Mouse (Mus musculus) lung, adult 2 months (tissue): ENCODE results near the gene Rnf181. TPM values are rescaled to one million over a fixed set of nuclear protein-coding genes. Genes with fewer than 3 reads are reported as not detected.

Experiments
- DNase-seq: peaks from one replicate; pipeline ENCODE4 v3.0.0; 2022
- H3K4me1 ChIP-seq: fragments of 200-500 bp; 2 replicates; pipeline ENCODE4 v1.6.1; 2011; ENCODE audit warnings: low read length; ENCODE audit not compliant: control insufficient read depth, insufficient read depth
- H3K4me3 ChIP-seq: fragments of 200-500 bp; replicated peaks from 2 replicates; pipeline ENCODE3; 2011; ENCODE audit warnings: low read depth, mild to moderate bottlenecking, control low read depth, low read length; ENCODE audit errors: extremely low read depth
- CTCF ChIP-seq: fragments of 200-500 bp; IDR thresholded peaks from 2 replicates; pipeline ENCODE4 v1.5.1; 2011; ENCODE audit warnings: mild to moderate bottlenecking, low read length, control low read depth; ENCODE audit not compliant: insufficient read depth
- POLR2A ChIP-seq: fragments of 200-500 bp; IDR thresholded peaks from 2 replicates; pipeline ENCODE4 v1.6.1; 2011; ENCODE audit warnings: low read depth, mild to moderate bottlenecking, control low read depth, low read length, borderline replicate concordance; ENCODE audit errors: extremely low read depth
- WGBS: fragments of 180-500 bp; shearing (Covaris S2); methylation state at CpG from one replicate; pipeline ENCODE4 v1.1.7; 2018; 5-methylcytosine and 5-hydroxymethylcytosine counted together
- polyA plus RNA-seq: library from polyadenylated mRNA; depleted of rRNA; stranded (reverse); fragments of >200 nt; gene quantifications from 2 replicates; pipeline ENCODE4 v1.2.3, GENCODE M21; 2012

Rnf181 gene
- polyA plus RNA-seq, 1 experiment, result 123 TPM

GRCm38 (mm10) chr6:72340481-72340880 lies 26.3 kb downstream of the Rnf181 start:
- WGBS, result 50% methylated on average over 2 of the region's 2 CpGs
- no peak for TF ChIP-seq CTCF
- no peak for DNase-seq
- Histone ChIP-seq H3K4me3 (no peak overlapping the region), H3K4me1 (no peaks in the 10 kb centered on the region; the same call in 1 of the 2 replicates)

DNA sequence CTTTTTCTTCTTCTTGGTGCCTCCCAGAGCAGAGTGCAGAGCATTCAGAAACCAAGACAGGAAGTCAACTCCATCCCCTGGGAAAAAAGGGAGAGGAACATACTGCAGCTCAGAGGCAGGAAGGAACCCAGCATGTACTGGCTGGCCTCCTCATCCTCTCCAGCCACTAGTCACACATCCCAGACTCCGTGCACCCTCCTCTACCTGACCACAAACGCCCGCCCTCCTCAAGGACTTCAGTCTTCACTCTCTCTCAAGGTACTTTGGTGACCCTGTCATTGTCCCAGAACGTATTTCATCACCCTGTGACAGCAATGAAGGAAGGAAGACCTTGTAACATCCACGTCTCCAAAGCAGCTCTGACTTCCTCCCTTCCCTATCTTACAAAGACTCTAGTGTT lies 33.6 kb downstream of the Rnf181 start:
- no peak for TF ChIP-seq CTCF
- no peak for TF ChIP-seq POLR2A
- Histone ChIP-seq H3K4me3 (no peak overlapping the region), H3K4me1 (no peaks in the 10 kb centered on the region)
- no peak for DNase-seq
- WGBS, result 62% methylated on average over 5 of the region's 5 CpGs

- no peak for DNase-seq
- 93% methylated on average over 4 of the region's 4 CpGs for WGBS
- no peak for TF ChIP-seq POLR2A
- TF ChIP-seq CTCF, result no peak
- H3K4me3 ChIP-seq, result no peak overlapping the region
- H3K4me1 ChIP-seq, result no peaks in the 10 kb centered on the region
These were observed 36.6 kb downstream of the Rnf181 start for GRCm38 (mm10) chr6:72330133-72330532.

DNA sequence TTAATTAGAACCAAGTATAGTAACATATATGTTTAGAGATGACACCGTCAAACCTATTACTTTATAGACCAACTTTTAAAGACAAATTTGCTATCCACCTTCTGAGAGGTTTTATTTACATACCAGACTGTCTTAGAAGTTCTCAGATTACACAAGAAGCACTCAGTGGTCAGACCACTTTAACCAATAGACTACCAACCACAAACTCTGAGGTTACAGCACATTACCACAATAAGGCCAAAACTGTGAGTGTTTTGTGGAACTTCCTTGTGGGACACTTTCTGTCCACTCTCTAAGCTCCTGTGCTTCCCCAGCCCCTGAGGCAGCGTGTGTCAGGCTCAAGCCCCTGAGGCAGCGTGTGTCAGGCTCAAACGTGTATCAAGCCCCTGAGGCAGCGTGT lies 37.7 kb downstream of the Rnf181 start:
- DNase-seq, result no peak
- WGBS, result 85% methylated on average over 5 of the region's 5 CpGs

GRCm38 (mm10) chr6:72326274-72326673 lies 40.5 kb downstream of the Rnf181 start:
- WGBS, result 50% methylated on average over 6 of the region's 6 CpGs
- no peak for DNase-seq
- Histone ChIP-seq H3K4me3 (no peak overlapping the region), H3K4me1 (no peaks in the 10 kb centered on the region)
- TF ChIP-seq POLR2A (no peak), CTCF (peak; percentile 54)

More for the DNA sequence above, 37.7 kb downstream of the Rnf181 start:
- TF ChIP-seq CTCF, result no peak
- TF ChIP-seq POLR2A, result no peak
- H3K4me1 ChIP-seq, result no peaks in the 10 kb centered on the region
- H3K4me3 ChIP-seq, result no peak overlapping the region

DNA sequence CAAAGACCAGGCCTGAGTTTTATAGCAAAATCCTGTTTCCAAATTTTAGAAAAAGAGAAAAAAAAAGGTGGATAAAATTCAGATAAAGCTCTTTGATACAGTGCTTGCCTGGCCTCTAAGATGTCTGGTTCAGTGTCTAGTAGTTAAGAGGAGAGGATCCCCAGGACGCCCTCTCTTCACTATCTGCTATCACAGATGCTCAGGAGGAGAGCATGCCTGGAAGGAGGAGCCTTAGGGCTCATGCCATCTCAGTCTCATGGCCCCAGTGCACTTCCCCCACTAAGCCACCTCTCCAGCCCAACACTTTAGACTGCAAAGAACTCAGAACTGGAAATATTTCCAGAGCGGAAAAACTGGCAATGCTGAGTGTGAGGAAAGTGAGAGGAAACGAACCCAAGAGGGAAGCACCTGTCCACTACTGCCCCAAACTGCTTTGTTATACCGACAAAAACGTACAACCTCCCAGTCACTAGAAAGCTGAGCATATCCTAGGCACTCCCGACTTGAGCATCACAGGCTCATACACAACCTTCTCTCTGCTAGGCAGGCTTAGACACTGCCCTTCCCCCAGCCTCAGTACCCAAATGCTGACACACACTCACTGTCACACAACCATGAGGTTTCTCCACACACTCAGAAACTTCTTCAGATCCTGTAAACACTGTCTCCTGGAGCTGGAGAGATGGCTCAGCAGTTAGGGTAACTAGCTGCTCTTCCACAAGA lies 42.8 kb downstream of the Rnf181 start:
- Histone ChIP-seq H3K4me1 (no peaks in the 10 kb centered on the region; the same call in 1 of the 2 replicates), H3K4me3 (no peak overlapping the region)
- TF ChIP-seq CTCF (no peak), POLR2A (no peak)
- WGBS, result 87% methylated on average over 6 of the region's 6 CpGs
- no peak for DNase-seq

- 95% methylated on average over 3 of the region's 3 CpGs for WGBS
These were observed 43.8 kb downstream of the Rnf181 start for GRCm38 (mm10) chr6:72322936-72323335.

GRCm38 (mm10) chr6:72319019-72319418 lies 47.7 kb downstream of the Rnf181 start:
- TF ChIP-seq POLR2A (no peak), CTCF (peak; percentile 17; the same call in 1 of the 2 replicates)
- no peak for DNase-seq
- Histone ChIP-seq H3K4me3 (no peak overlapping the region), H3K4me1 (peaks cover 3% of the 10 kb centered on the region)
- 66% methylated on average over 11 of the region's 11 CpGs for WGBS

More at GRCm38 (mm10) chr6:72322936-72323335, 43.8 kb downstream of the Rnf181 start:
- TF ChIP-seq CTCF (no peak), POLR2A (no peak)
- H3K4me1 ChIP-seq, result peaks cover 3% of the 10 kb centered on the region
- H3K4me3 ChIP-seq, result no peak overlapping the region
- DNase-seq, result no peak

- DNase-seq, result no peak
- TF ChIP-seq CTCF (no peak), POLR2A (no peak)
- H3K4me3 ChIP-seq, result no peak overlapping the region
- 83% methylated on average over 5 of the region's 5 CpGs for WGBS
- peaks cover 3% of the 10 kb centered on the region for H3K4me1 ChIP-seq
These were observed 48.3 kb downstream of the Rnf181 start for GRCm38 (mm10) chr6:72318440-72318839.

- Histone ChIP-seq H3K4me1 (peaks cover 3% of the 10 kb centered on the region), H3K4me3 (no peak overlapping the region)
- no peak for DNase-seq
- TF ChIP-seq CTCF (peak; percentile 23; the same call in 1 of the 2 replicates), POLR2A (peak; percentile 80; the same call in 1 of the 2 replicates)
- 71% methylated on average over 1 of the region's 1 CpGs for WGBS
These were observed 50.7 kb downstream of the Rnf181 start for GRCm38 (mm10) chr6:72316044-72316443.
